Mouse (Mus musculus) kidney, postnatal 36 days (tissue): Measurements from ENCODE around the gene Rapgef1.

Source experiments
- DNase-seq, 2 experiments: peaks; one replicate each; pipeline ENCODE4 v3.0.0; 2021 to 2022; ENCODE audit warnings: mixed read lengths in 2 of 2

The Rapgef1 gene

GRCm38 (mm10) chr2:29619484-29620300 is at the start of gene Rapgef1:
TSS of gene Rapgef1 (plus strand) at chr2:29619720.
- peak; percentile 61 to 89 for DNase-seq

GRCm38 (mm10) chr2:29571921-29572700 is 47.4 kb upstream of the Rapgef1 start:
- DNase-seq = no peak

GRCm38 (mm10) chr2:29572811-29573427 is 46.6 kb upstream of the Rapgef1 start:
- no peak for DNase-seq

GRCm38 (mm10) chr2:29573591-29573990 is 45.9 kb upstream of the Rapgef1 start:
- DNase-seq = peak; percentile 32 to 80

- DNase-seq = no peak
Observed at GRCm38 (mm10) chr2:29574187-29574586, 45.3 kb upstream of the Rapgef1 start.

- DNase-seq = peak; percentile 58 to 87
Observed at GRCm38 (mm10) chr2:29582415-29582814, 37.1 kb upstream of the Rapgef1 start.

- no peak for DNase-seq
Observed at GRCm38 (mm10) chr2:29586017-29586702, 33.4 kb upstream of the Rapgef1 start.

GRCm38 (mm10) chr2:29588006-29588405 is 31.5 kb upstream of the Rapgef1 start:
- peak in 1 of 2 experiments; percentile 16 for DNase-seq

GRCm38 (mm10) chr2:29589266-29589665 is 30.3 kb upstream of the Rapgef1 start:
- no peak for DNase-seq

GRCm38 (mm10) chr2:29591626-29592025 is 27.9 kb upstream of the Rapgef1 start:
- DNase-seq = no peak

- no peak for DNase-seq
Observed at GRCm38 (mm10) chr2:29592537-29592936, 27.0 kb upstream of the Rapgef1 start.

GRCm38 (mm10) chr2:29603930-29604329 is 15.6 kb upstream of the Rapgef1 start:
- DNase-seq = peak; percentile 73 to 93

GRCm38 (mm10) chr2:29605591-29605990 is 13.9 kb upstream of the Rapgef1 start:
- no peak for DNase-seq

- no peak for DNase-seq
Observed at GRCm38 (mm10) chr2:29606460-29606859, 13.1 kb upstream of the Rapgef1 start.

GRCm38 (mm10) chr2:29617341-29617740 is 2.2 kb upstream of the Rapgef1 start:
- no peak for DNase-seq

- no peak for DNase-seq
Observed at GRCm38 (mm10) chr2:29618926-29619483, 515 bp upstream of the Rapgef1 start.

GRCm38 (mm10) chr2:29620301-29620827 is 844 bp downstream of the Rapgef1 start:
- DNase-seq = no peak

- no peak for DNase-seq
Observed at GRCm38 (mm10) chr2:29621163-29621562, 1.6 kb downstream of the Rapgef1 start.

- DNase-seq = no peak
Observed at GRCm38 (mm10) chr2:29621636-29622035, 2.1 kb downstream of the Rapgef1 start.

- DNase-seq = no peak
Observed at GRCm38 (mm10) chr2:29622126-29623005, 2.8 kb downstream of the Rapgef1 start.
